In genomic region chr3:129879913-129880312, GRCm38 (mm10) we compare ENCODE assay signal across 10 mouse cellular contexts. TPM values are rescaled to one million over a fixed set of nuclear protein-coding genes. Genes with fewer than 3 reads are reported as not detected.
DNase-seq lines count a peak whose midpoint lies in the region; ATAC-seq lines count a peak whose summit lies in the region.
"Had no signal": no experiment of that assay in that cellular context is flagged by ENCODE, and none has a peak within 500 bp of the region (broad histone marks: within the 10 kb centered on the region; RNA-seq: fewer than 3 reads in every experiment).

No protein-coding gene starts in this region.

- no peak overlapping the region for H3K27ac ChIP-seq in heart, embryonic 10.5 days
- no peak overlapping the region for H3K27ac ChIP-seq in limb, embryonic 12.5 days
- no peak overlapping the region for H3K27ac ChIP-seq in stomach, embryonic 15.5 days

- H3K9me3 ChIP-seq in heart, embryonic 10.5 days, result no peaks in the 10 kb centered on the region
- H3K9me3 ChIP-seq in megakaryocyte, embryonic 14.5 days, result 0 out of 2 replicates have a peak, but pooled peaks cover 4% of the 10 kb centered on the region
- no peaks in the 10 kb centered on the region for H3K9me3 ChIP-seq in limb, embryonic 12.5 days
- H3K9me3 ChIP-seq in stomach, embryonic 15.5 days, result no peaks in the 10 kb centered on the region

- H3K4me1 ChIP-seq in heart, embryonic 10.5 days, result peaks cover 14% of the 10 kb centered on the region
- H3K4me1 ChIP-seq in megakaryocyte, embryonic 14.5 days, result peaks cover 57% of the 10 kb centered on the region
- 0 out of 2 replicates have a peak, but pooled peaks cover 10% of the 10 kb centered on the region for H3K4me1 ChIP-seq in limb, embryonic 12.5 days (replicated peaks)
- H3K4me1 ChIP-seq in stomach, embryonic 15.5 days, result peaks cover 9% of the 10 kb centered on the region; the same call in 1 of the 2 replicates

- DNase-seq in heart, embryonic 10.5 days (ENCODE audit: low spot score), result no peak
- DNase-seq in heart, adult 9 months (ENCODE audit: low spot score in 2 of 2), result no peak
- DNase-seq in testis, postnatal 10 days (ENCODE audit: low spot score), result no peak
- no peak for DNase-seq in left cerebral cortex, adult 18-20 months (ENCODE audit: low spot score in 2 of 2)
- DNase-seq: right cerebral cortex, postnatal 4 days had no signal

- peak overlapping the region; percentile 92; the same call in 1 of the 2 replicates for H3K4me2 ChIP-seq in limb, embryonic 12.5 days
- H3K4me2 ChIP-seq in stomach, embryonic 15.5 days, result peak overlapping the region; percentile 83

- no peaks in the 10 kb centered on the region for H3K36me3 ChIP-seq in heart, embryonic 10.5 days
- H3K36me3 ChIP-seq in megakaryocyte, embryonic 14.5 days (replicated peaks; ENCODE audit: low read length), result no peaks in the 10 kb centered on the region
- H3K36me3 ChIP-seq in limb, embryonic 12.5 days, result no peaks in the 10 kb centered on the region
- no peaks in the 10 kb centered on the region for H3K36me3 ChIP-seq in stomach, embryonic 15.5 days

- 84% methylated on average over 2 of the region's 2 CpGs for WGBS in heart, embryonic 10.5 days
- WGBS in limb, embryonic 12.5 days, result 74% methylated on average over 2 of the region's 2 CpGs
- WGBS in stomach, embryonic 15.5 days, result 60% methylated on average over 2 of the region's 2 CpGs

- no peak for ATAC-seq in megakaryocyte, adult 5-6 weeks (ENCODE audit: poor library complexity, severe bottlenecking)
- ATAC-seq in limb, embryonic 12.5 days (ENCODE audit: insufficient number of reproducible peaks, insufficient read depth, low FRiP score, low TSS enrichment, low read depth), result no peak
- ATAC-seq in stomach, embryonic 15.5 days (ENCODE audit: insufficient read depth, low FRiP score, low read depth), result no peak

- H3K27me3 ChIP-seq in heart, embryonic 10.5 days (ENCODE audit: insufficient read depth, poor library complexity, severe bottlenecking), result no peaks in the 10 kb centered on the region
- H3K27me3 ChIP-seq in megakaryocyte, embryonic 14.5 days (replicated peaks), result peaks cover 2% of the 10 kb centered on the region
- H3K27me3 ChIP-seq in limb, embryonic 12.5 days, result no peaks in the 10 kb centered on the region
- H3K27me3 ChIP-seq in stomach, embryonic 15.5 days (replicated peaks), result no peaks in the 10 kb centered on the region

- peak overlapping the region; percentile 79; the same call in 1 of the 2 replicates for H3K4me3 ChIP-seq in heart, embryonic 10.5 days
- H3K4me3 ChIP-seq in megakaryocyte, embryonic 14.5 days (replicated peaks), result peak overlapping the region; percentile 100
- no peak overlapping the region for H3K4me3 ChIP-seq in limb, embryonic 12.5 days (replicated peaks)
- peak overlapping the region; percentile 58 for H3K4me3 ChIP-seq in stomach, embryonic 15.5 days (replicated peaks)

- H3K9ac ChIP-seq in limb, embryonic 12.5 days (replicated peaks), result no peak overlapping the region
- H3K9ac ChIP-seq in stomach, embryonic 15.5 days, result no peak overlapping the region

RNA-seq across cellular contexts. Expression of gene Pla2g12a, which starts 1.5 kb away (rescaled TPM):
- 53.3 and 64.1 TPM in 2 replicates for polyA plus RNA-seq in heart, embryonic 10.5 days (2016; fragmentation: Nextera tagmentation; extraction: Ambion mirVana)
- polyA plus RNA-seq in megakaryocyte, embryonic 14.5 days (2012; ENCODE audit: insufficient read depth, low replicate concordance), result 103 and 210 TPM in 2 replicates
- total RNA-seq in megakaryocyte, adult 5-6 weeks (2015), result 4.3 and 6.0 TPM in 2 replicates
- total RNA-seq in megakaryocyte, adult 5-6 weeks (2017), result 6.1 and 7.2 TPM in 2 replicates
- polyA plus RNA-seq in limb, embryonic 12.5 days (2016; fragmentation: Nextera tagmentation; extraction: Ambion mirVana), result 24.5 and 24.6 TPM in 2 replicates
- polyA plus RNA-seq in stomach, embryonic 15.5 days (2015; fragmentation: Nextera tagmentation; extraction: Ambion mirVana), result 72.0 and 74.6 TPM in 2 replicates
- 10 to 100 TPM; 16.9 to 22.9 TPM for total RNA-seq in left cerebral cortex, adult 18-20 months (2021)

RNA-seq across cellular contexts. Expression of gene Casp6, which starts 21.3 kb away (rescaled TPM):
- 78.4 and 99.8 TPM in 2 replicates for polyA plus RNA-seq in heart, embryonic 10.5 days (2016; fragmentation: Nextera tagmentation; extraction: Ambion mirVana)
- polyA plus RNA-seq in megakaryocyte, embryonic 14.5 days (2012; ENCODE audit: insufficient read depth, low replicate concordance), result 1.3 and 38.3 TPM in 2 replicates
- 24.6 and 32.3 TPM in 2 replicates for total RNA-seq in megakaryocyte, adult 5-6 weeks (2015)
- 14.1 and 17.1 TPM in 2 replicates for total RNA-seq in megakaryocyte, adult 5-6 weeks (2017)
- 107 and 109 TPM in 2 replicates for polyA plus RNA-seq in limb, embryonic 12.5 days (2016; fragmentation: Nextera tagmentation; extraction: Ambion mirVana)
- 105 and 115 TPM in 2 replicates for polyA plus RNA-seq in stomach, embryonic 15.5 days (2015; fragmentation: Nextera tagmentation; extraction: Ambion mirVana)
- 1 to 10 TPM; 5.3 to 7.8 TPM for total RNA-seq in left cerebral cortex, adult 18-20 months (2021)

RNA-seq across cellular contexts. Expression of gene Cfi, which starts 44.2 kb away (rescaled TPM):
- 0.67 and 5.9 TPM in 2 replicates for polyA plus RNA-seq in heart, embryonic 10.5 days (2016; fragmentation: Nextera tagmentation; extraction: Ambion mirVana)
- not detected in 2 replicates for polyA plus RNA-seq in megakaryocyte, embryonic 14.5 days (2012; ENCODE audit: insufficient read depth, low replicate concordance)
- total RNA-seq in megakaryocyte, adult 5-6 weeks (2015), result not detected in 2 replicates
- total RNA-seq in megakaryocyte, adult 5-6 weeks (2017), result not detected in 2 replicates
- 0.13 and 0.23 TPM in 2 replicates for polyA plus RNA-seq in limb, embryonic 12.5 days (2016; fragmentation: Nextera tagmentation; extraction: Ambion mirVana)
- polyA plus RNA-seq in stomach, embryonic 15.5 days (2015; fragmentation: Nextera tagmentation; extraction: Ambion mirVana), result 72.4 and 76.5 TPM in 2 replicates
- not detected for total RNA-seq in left cerebral cortex, adult 18-20 months (2021)
- total RNA-seq: monocyte, adult 5-6 weeks had no signal

RNA-seq across cellular contexts. Expression of gene Gar1, which starts 48.7 kb away (rescaled TPM):
- polyA plus RNA-seq in heart, embryonic 10.5 days (2016; fragmentation: Nextera tagmentation; extraction: Ambion mirVana), result 59.0 and 97.1 TPM in 2 replicates
- 15.5 and 64.1 TPM in 2 replicates for polyA plus RNA-seq in megakaryocyte, embryonic 14.5 days (2012; ENCODE audit: insufficient read depth, low replicate concordance)
- total RNA-seq in megakaryocyte, adult 5-6 weeks (2015), result 8.8 and 14.9 TPM in 2 replicates
- total RNA-seq in megakaryocyte, adult 5-6 weeks (2017), result 5.4 and 11.6 TPM in 2 replicates
- polyA plus RNA-seq in limb, embryonic 12.5 days (2016; fragmentation: Nextera tagmentation; extraction: Ambion mirVana), result 110 and 118 TPM in 2 replicates
- polyA plus RNA-seq in stomach, embryonic 15.5 days (2015; fragmentation: Nextera tagmentation; extraction: Ambion mirVana), result 84.8 and 91.7 TPM in 2 replicates
- total RNA-seq in left cerebral cortex, adult 18-20 months (2021), result 10 to 100 TPM; 37.3 to 46.1 TPM

RNA-seq across cellular contexts. Expression of gene Rrh, which starts 57.5 kb away (rescaled TPM):
- not detected in 2 replicates for polyA plus RNA-seq in heart, embryonic 10.5 days (2016; fragmentation: Nextera tagmentation; extraction: Ambion mirVana)
- not detected in 2 replicates for polyA plus RNA-seq in megakaryocyte, embryonic 14.5 days (2012; ENCODE audit: insufficient read depth, low replicate concordance)
- total RNA-seq in megakaryocyte, adult 5-6 weeks (2015), result not detected in 2 replicates
- total RNA-seq in megakaryocyte, adult 5-6 weeks (2017), result 0.37 TPM in 1 of 2 replicates, not detected in the other
- 0.18 TPM in 1 of 2 replicates, not detected in the other for polyA plus RNA-seq in limb, embryonic 12.5 days (2016; fragmentation: Nextera tagmentation; extraction: Ambion mirVana)
- 0.15 and 0.17 TPM in 2 replicates for polyA plus RNA-seq in stomach, embryonic 15.5 days (2015; fragmentation: Nextera tagmentation; extraction: Ambion mirVana)
- under 1 TPM; 0.40 to 0.77 TPM for total RNA-seq in left cerebral cortex, adult 18-20 months (2021)

Comparison
In these comparisons a context has a peak if more than half of its experiments do, and no peak if none do; other contexts are left out.
1. RNA of gene Cfi, which starts 44.2 kb away (polyA plus RNA-seq): 72.4 to 76.5 TPM in stomach, embryonic 15.5 days; 0.67 to 5.9 TPM in heart, embryonic 10.5 days, 0.13 to 0.23 TPM in limb, embryonic 12.5 days and not detected in megakaryocyte, embryonic 14.5 days; every median in the first group is over 10 times any median in the second.